Mouse (Mus musculus) ES-Bruce4 (cell line): ENCODE measurements around the gene Bcap31.

Experiments used
- CTCF ChIP-seq: IDR thresholded peaks from one replicate; pipeline ENCODE4 v1.8.1; 2011; ENCODE audit warnings: low read depth, low read length
- EP300 ChIP-seq: IDR thresholded peaks from 2 replicates; pipeline ENCODE4 v1.6.1; 2011; ENCODE audit warnings: low read depth, low read length; ENCODE audit not compliant: insufficient read depth
- POLR2A ChIP-seq: IDR thresholded peaks from one replicate; pipeline ENCODE4 v1.8.1; 2011; ENCODE audit warnings: low read length; ENCODE audit not compliant: insufficient read depth

DNA sequence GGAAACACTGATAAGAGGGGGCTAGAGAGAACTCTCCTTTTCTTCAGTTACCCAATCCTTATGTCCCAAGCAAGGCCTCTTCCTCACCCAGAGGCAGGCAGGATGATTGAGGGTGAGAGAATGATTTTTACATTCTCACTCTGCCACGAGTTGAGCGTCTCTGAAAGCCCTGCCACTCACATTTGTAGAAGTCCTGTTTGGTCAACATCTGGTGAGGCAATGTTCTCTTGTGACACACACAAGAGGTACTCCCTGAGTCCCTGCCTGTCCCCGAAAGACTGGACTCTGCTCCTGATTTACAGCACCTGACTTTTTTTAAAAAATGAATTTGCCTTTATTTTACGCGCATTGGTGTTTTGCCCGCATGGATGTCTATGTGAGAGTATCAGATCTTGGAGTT, 62.6 kb downstream of the Bcap31 start:
- no peak for TF ChIP-seq POLR2A
- TF ChIP-seq CTCF, result no peak
- no peak for TF ChIP-seq EP300
